Mouse (Mus musculus) limb, embryonic 12.5 days (tissue): ENCODE measurements around the gene Rxra. TPM values are rescaled to one million over a fixed set of nuclear protein-coding genes. Genes with fewer than 3 reads are reported as not detected.

Source experiments
- ATAC-seq: fragments of 200-750 bp; cut with Nextera tagmentation; 2 replicates; pipeline ENCODE4 v1.8.0; 2017; ENCODE audit warnings: low read depth, moderate TSS enrichment; ENCODE audit not compliant: insufficient number of reproducible peaks, insufficient read depth, low FRiP score, low TSS enrichment
- H3K27ac ChIP-seq: fragments of 300-500 bp; sonication (generic); 2 replicates; pipeline ENCODE4 v1.5.1; 2016; ENCODE audit warnings: mild to moderate bottlenecking, moderate library complexity
- H3K27me3 ChIP-seq: fragments of 300-500 bp; sonication (generic); 2 replicates; pipeline ENCODE4 v1.6.1; 2016; ENCODE audit warnings: mild to moderate bottlenecking, moderate library complexity
- H3K36me3 ChIP-seq: fragments of 300-500 bp; sonication (generic); 2 replicates; pipeline ENCODE4 v1.6.1; 2016; ENCODE audit warnings: mild to moderate bottlenecking, moderate library complexity
- H3K4me1 ChIP-seq: fragments of 300-500 bp; sonication (generic); replicated peaks from 2 replicates; pipeline ENCODE4 v1.6.1; 2016
- H3K4me2 ChIP-seq: fragments of 300-500 bp; sonication (generic); 2 replicates; pipeline ENCODE4 v1.6.1; 2016; ENCODE audit warnings: mild to moderate bottlenecking, moderate library complexity
- H3K4me3 ChIP-seq: fragments of 300-500 bp; sonication (generic); replicated peaks from 2 replicates; pipeline ENCODE4 v1.5.1; 2016; ENCODE audit warnings: mild to moderate bottlenecking
- H3K9ac ChIP-seq: fragments of 300-500 bp; sonication (generic); replicated peaks from 2 replicates; pipeline ENCODE4 v1.6.1; 2016; ENCODE audit warnings: mild to moderate bottlenecking, moderate library complexity
- H3K9me3 ChIP-seq: fragments of 300-500 bp; sonication (generic); 2 replicates; pipeline ENCODE4 v1.6.1; 2016; ENCODE audit warnings: mild to moderate bottlenecking, moderate library complexity
- WGBS: fragments of 180-500 bp; shearing (Covaris S2); methylation state at CpG from one replicate; pipeline ENCODE4 v1.1.7; 2016; 5-methylcytosine and 5-hydroxymethylcytosine counted together
- polyA plus RNA-seq: library from polyadenylated mRNA; unstranded; fragments of >200 nt; fragmentation: Nextera tagmentation; extraction: Ambion mirVana; gene quantifications from 2 replicates; pipeline ENCODE4 v1.2.1, GENCODE M21; 2016

Rxra gene
- polyA plus RNA-seq, 1 experiment from 2014 or later = 15.3 TPM

DNA sequence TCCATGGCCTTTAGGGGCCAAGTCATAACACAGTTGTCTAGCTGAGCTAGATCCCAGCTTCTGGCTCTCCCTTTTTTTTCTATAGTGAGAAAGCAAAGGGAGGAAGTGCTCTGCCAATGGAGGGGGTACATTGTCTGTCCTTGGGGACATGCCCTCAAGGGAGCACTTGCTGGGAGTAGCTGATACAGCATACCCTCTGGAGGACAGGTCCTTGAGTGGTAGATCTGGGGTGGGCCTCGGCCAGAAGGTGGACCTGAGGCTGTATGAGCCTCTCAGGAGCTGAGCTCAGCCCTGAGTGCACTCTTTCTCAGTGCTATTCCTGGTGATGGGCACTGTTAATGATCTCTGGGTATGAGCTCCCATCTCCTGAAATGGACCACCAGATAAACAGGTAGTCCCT, 66.9 kb downstream of the Rxra start:
- H3K4me1 ChIP-seq = peaks cover 69% of the 10 kb centered on the region
- no peak for ATAC-seq
- no peak overlapping the region for H3K9ac ChIP-seq
- H3K27me3 ChIP-seq = no peaks in the 10 kb centered on the region
- peaks cover 64% of the 10 kb centered on the region for H3K36me3 ChIP-seq
- H3K9me3 ChIP-seq = no peaks in the 10 kb centered on the region
- no peak overlapping the region for H3K4me3 ChIP-seq
- no peak overlapping the region for H3K4me2 ChIP-seq
- no peak overlapping the region for H3K27ac ChIP-seq
- 96% methylated on average over 1 of the region's 1 CpGs for WGBS

DNA sequence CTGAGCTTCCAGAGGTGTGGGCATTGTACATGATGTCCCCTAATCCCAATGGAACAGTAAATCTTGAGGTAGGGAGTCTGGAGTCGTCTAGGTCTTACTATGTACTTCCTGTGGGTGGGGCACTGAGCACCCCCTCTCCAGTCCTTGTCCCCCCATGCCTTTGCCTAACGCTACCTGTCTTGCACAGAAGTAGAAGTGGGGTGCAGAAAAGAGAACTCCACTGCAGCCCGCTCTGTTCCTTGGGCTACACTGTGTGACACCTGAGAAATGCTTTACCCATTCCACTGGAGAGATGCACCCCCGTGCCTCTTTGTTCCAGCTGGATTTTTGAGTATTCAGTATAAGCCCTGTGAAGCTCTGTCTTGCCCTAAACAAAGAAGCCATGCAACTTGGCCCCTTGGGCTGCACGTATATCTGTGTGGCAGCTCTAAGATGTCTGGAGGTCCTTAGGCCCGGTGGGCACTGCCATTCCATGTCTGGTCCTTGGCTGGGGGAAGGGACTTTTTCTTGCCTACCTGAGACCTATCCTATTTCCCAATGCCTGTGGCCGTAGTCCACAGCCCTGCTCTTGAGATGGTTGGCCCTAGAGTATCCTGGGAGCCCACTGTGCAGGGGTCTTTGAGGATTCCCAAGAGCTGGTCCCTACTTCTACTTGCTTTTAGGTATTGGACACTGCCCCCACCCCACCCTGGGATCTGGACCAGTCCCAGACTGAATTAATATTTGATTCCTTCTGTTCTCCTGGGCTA, 67.8 kb downstream of the Rxra start:
- no peaks in the 10 kb centered on the region for H3K9me3 ChIP-seq
- peak overlapping the region; percentile 84; the same call in 1 of the 2 replicates for H3K27ac ChIP-seq
- H3K9ac ChIP-seq = no peak overlapping the region
- ATAC-seq = no peak
- no peak overlapping the region for H3K4me2 ChIP-seq
- 87% methylated on average over 7 of the region's 7 CpGs for WGBS
- H3K4me1 ChIP-seq = peaks cover 61% of the 10 kb centered on the region
- H3K4me3 ChIP-seq = no peak overlapping the region
- H3K36me3 ChIP-seq = peaks cover 64% of the 10 kb centered on the region
- no peaks in the 10 kb centered on the region for H3K27me3 ChIP-seq

DNA sequence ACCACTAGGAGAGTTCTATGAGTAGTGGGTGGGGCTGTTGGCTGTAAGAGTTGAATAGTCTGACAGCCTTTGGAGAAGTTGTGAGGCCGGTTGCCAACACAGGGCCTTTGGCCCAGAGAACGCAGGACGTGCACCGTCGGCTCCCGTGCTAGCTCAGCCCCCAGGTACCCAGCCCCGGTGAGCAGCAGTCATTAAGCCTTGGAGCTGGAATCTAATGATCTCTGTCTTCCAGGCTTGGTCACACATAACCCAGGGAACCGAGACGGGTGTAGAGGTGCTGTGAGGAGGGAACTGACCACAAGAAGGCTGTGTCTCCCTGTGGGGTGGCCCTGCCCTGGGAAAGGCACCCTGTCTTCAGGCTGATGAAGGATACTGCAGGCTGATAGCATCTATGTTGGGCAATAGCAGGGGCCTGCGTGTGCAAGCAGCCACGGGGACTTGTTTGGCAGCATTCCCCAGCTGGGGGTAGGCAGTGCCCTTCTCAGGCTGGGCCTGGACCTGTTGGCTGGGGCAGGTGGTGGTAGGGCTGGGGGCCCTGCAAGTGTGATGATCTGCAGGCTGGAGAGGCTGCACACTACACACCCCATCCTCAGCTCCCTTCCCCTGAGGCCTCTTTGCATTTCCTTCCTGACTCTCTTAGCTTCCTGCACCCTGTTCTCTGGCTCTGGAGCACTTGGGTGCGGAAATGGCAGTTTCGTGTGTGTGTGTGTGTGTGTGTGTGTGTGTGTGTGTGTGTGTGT, 68.5 kb downstream of the Rxra start:
- Histone ChIP-seq H3K27ac (peak overlapping the region; percentile 84), H3K36me3 (peaks cover 70% of the 10 kb centered on the region), H3K27me3 (no peaks in the 10 kb centered on the region), H3K9ac (no peak overlapping the region), H3K4me3 (no peak overlapping the region), H3K9me3 (no peaks in the 10 kb centered on the region), H3K4me1 (peaks cover 57% of the 10 kb centered on the region), H3K4me2 (no peak overlapping the region)
- WGBS = 67% methylated on average over 13 of the region's 13 CpGs
- ATAC-seq = peak; percentile 6; the same call in 1 of the 2 replicates

DNA sequence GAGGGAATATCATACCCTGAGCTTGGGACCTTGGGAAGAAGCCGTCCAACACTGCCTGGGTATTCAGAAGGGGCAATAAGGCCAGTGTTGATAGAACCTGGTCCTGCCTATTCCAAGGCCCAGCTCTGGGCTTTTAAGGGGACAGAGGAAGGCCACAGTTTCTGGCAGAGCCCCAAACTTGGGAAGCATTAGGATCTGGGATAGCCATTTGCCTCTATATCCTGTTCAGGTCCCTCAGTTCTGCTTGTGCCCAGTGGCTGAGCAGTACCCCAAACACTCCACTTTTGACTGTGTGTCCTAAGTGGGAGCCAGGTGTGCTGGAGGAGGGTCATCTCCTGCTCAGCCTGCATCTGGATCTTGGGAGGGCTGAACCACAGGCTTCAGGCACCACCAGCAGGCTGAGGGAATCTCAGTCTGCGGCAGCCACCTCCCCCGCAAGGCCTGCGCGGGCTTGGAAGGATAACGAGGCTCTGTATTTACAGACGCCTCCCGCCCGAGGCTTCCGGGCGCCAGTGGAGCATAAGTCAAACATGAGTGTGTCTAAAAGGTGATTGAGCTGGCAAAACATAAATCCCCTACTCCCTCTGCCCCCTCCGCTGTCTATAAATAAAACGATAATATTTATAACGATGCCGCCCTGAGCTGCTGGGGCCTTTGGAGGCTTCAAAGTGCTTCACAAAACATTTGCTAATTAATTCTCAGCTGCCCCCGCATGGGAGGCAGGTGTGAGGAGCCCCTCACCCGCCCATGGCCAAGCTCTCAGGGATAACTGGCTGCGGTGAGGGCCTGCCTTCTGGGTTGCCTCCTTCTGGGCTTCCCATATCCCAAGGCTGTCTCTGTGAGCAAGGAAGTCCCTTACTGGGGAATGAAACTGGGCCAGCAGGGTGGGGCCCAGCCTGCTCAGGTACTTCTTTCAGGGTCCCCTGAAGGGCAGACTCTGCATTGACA, 69.7 kb downstream of the Rxra start:
- peak overlapping the region; percentile 84 for H3K27ac ChIP-seq
- no peak overlapping the region for H3K4me2 ChIP-seq
- no peaks in the 10 kb centered on the region for H3K9me3 ChIP-seq
- peak overlapping the region; percentile 34; the same call in 1 of the 2 replicates for H3K9ac ChIP-seq
- no peak for ATAC-seq
- no peak overlapping the region for H3K4me3 ChIP-seq
- peaks cover 80% of the 10 kb centered on the region for H3K36me3 ChIP-seq
- WGBS = 11% methylated on average over 18 of the region's 18 CpGs
- H3K4me1 ChIP-seq = peaks cover 57% of the 10 kb centered on the region
- H3K27me3 ChIP-seq = no peaks in the 10 kb centered on the region

DNA sequence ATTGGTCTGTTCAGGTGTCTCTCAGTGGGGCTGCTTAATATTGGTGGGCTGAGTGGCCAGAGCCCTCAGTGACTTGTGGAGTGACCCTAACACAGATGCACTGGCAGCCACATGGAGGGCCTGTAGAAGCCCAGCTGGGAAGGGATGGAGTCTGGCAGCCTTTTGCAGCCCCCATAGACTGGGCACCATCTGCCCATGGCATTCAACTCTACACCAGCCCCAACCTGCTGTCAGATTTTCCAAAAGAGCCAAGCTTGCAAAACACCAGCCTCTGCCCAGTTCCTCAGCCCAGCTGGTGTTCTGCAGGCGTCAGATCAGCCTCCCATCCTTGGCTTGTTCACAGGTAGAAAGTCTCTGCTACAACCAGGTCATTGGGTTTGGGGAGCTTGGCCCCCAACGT, 70.6 kb downstream of the Rxra start:
- Histone ChIP-seq H3K27ac (peak overlapping the region; percentile 84), H3K9ac (no peak overlapping the region), H3K9me3 (no peaks in the 10 kb centered on the region), H3K4me3 (no peak overlapping the region), H3K4me2 (no peak overlapping the region), H3K36me3 (peaks cover 80% of the 10 kb centered on the region), H3K4me1 (peaks cover 59% of the 10 kb centered on the region), H3K27me3 (no peaks in the 10 kb centered on the region)
- 68% methylated on average over 2 of the region's 2 CpGs for WGBS
- ATAC-seq = no peak

DNA sequence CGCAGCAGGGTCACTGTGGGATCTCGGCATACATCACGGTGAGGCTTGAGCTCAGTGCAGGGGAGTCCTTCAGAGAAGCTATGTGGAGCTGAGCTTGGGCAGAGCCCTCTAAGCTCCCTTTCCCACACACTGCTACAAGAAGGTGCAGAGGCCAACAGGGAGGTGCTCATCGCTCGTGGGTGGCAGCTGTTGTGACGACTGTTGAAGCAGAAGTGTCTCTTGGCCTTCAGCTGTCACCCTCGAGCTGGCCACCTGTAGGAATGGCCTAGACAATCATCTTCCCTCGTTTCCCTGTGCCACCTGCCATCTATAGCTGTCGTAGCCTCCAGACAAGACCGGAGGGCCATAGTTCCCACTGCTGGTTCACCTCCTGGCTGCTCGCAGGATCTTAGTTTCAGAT, 72.7 kb downstream of the Rxra start:
- ATAC-seq = no peak
- Histone ChIP-seq H3K4me3 (no peak overlapping the region), H3K4me1 (peaks cover 54% of the 10 kb centered on the region), H3K9me3 (no peaks in the 10 kb centered on the region), H3K27ac (no peak overlapping the region), H3K4me2 (no peak overlapping the region), H3K36me3 (peaks cover 80% of the 10 kb centered on the region), H3K27me3 (no peaks in the 10 kb centered on the region), H3K9ac (no peak overlapping the region)
- 87% methylated on average over 11 of the region's 11 CpGs for WGBS

DNA sequence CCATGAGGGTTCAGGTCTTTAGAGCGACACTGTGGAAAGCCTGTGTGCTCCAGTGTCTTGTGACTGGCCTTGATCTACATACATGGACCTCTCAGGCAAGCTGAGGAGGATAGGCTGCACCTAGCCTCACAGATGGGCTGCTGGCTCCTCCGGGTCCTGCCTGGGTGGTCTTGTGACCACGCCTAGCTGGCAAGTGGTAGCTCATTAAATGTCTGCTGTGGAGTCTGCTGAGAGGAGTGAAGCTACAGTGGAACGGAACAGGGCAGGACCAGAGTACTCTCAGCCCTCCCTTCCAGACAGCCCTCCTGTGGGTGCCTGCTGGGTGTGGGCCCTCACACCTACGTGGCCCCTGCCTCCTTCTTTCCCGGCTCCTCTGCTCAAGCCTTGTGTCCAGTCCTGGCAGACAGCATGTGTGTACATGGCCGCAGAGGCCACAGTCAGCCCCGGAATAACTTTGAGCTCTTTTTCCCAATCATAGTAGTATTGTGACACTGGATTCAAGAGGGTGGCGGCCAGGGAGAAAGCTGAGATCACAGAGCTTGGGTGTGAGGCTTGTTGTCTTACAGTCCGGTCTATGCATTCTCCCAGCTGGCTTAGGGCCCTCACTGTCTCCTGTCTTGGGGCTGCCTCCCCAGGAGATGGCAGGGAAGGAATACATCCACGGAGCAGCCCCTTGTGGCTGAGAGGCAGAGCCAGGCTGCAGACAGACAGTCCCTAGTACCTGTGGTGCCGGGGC, 74.3 kb downstream of the Rxra start:
- no peaks in the 10 kb centered on the region for H3K27me3 ChIP-seq
- ATAC-seq = no peak
- no peak overlapping the region for H3K9ac ChIP-seq
- H3K36me3 ChIP-seq = peaks cover 86% of the 10 kb centered on the region
- H3K4me3 ChIP-seq = no peak overlapping the region
- no peaks in the 10 kb centered on the region for H3K9me3 ChIP-seq
- H3K4me1 ChIP-seq = peaks cover 43% of the 10 kb centered on the region
- H3K27ac ChIP-seq = peak overlapping the region; percentile 59; the same call in 1 of the 2 replicates
- no peak overlapping the region for H3K4me2 ChIP-seq
- 52% methylated on average over 12 of the region's 12 CpGs for WGBS

DNA sequence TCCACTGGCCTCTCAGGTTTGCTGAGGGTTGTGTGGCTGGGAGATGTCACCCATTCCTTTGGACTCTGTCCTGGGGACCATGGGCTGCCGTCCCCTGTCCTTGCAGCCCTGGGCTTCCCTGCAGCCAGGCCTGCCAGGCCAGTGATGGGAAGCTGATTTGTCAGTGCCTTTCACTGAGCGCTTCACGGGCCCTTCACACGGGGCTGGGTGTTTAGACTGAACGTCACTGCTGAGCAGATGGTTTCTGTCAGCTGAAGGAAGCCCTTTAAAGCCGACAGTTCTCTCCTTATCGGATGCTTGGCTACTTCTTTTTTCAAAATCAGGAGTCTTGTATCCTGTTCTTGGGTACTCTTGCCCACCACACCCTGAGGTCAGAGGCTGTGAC, 74.9 kb downstream of the Rxra start:
- peaks cover 92% of the 10 kb centered on the region for H3K36me3 ChIP-seq
- no peak overlapping the region for H3K9ac ChIP-seq
- H3K27ac ChIP-seq = peak overlapping the region; percentile 59; the same call in 1 of the 2 replicates
- H3K4me2 ChIP-seq = no peak overlapping the region
- peaks cover 37% of the 10 kb centered on the region for H3K4me1 ChIP-seq
- no peak for ATAC-seq
- 32% methylated on average over 7 of the region's 7 CpGs for WGBS
- no peak overlapping the region for H3K4me3 ChIP-seq
- H3K9me3 ChIP-seq = no peaks in the 10 kb centered on the region
- no peaks in the 10 kb centered on the region for H3K27me3 ChIP-seq

DNA sequence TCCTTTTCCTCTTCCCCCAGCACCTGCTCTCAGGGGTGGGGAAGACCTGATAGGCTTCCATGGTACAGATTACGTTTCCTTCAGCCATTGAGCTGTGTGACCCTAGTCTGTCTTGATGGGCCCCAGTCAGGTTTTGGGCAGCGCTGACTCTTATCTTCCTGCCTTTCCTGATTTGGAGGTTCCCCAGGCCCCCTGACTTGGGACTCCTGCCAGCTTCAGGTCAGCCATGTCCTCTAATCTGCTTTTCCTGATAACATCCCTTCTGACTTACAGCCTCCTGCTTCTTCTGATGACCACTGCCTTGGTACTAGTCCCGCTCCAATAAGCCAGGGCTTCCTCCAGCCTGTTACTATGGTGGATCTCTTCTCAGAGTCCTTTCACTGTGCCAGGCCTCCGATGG, 75.6 kb downstream of the Rxra start:
- WGBS = 94% methylated on average over 4 of the region's 4 CpGs
- no peak overlapping the region for H3K4me3 ChIP-seq
- no peak overlapping the region for H3K9ac ChIP-seq
- H3K4me2 ChIP-seq = no peak overlapping the region
- H3K27ac ChIP-seq = no peak overlapping the region
- peaks cover 99% of the 10 kb centered on the region for H3K36me3 ChIP-seq
- peaks cover 34% of the 10 kb centered on the region for H3K4me1 ChIP-seq
- ATAC-seq = no peak
- H3K27me3 ChIP-seq = no peaks in the 10 kb centered on the region
- no peaks in the 10 kb centered on the region for H3K9me3 ChIP-seq

DNA sequence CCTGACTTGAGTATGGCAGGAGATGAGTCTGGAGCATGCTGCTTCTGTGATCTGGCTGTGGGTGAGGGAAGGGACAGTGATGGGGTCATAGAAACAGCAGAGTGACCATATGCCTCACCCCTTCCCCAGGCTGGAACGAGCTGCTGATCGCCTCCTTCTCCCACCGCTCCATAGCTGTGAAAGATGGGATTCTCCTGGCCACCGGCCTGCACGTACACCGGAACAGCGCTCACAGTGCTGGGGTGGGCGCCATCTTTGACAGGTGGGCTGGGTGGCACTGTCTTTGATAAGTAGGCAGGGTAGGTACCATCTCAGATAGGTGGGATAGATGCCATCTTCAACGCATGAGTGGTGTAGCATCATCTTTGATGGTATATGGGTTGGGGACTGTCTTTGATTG, 77.9 kb downstream of the Rxra start:
- Histone ChIP-seq H3K4me3 (no peak overlapping the region), H3K4me2 (no peak overlapping the region), H3K9ac (no peak overlapping the region), H3K4me1 (peaks cover 48% of the 10 kb centered on the region), H3K9me3 (no peaks in the 10 kb centered on the region), H3K36me3 (peaks cover 91% of the 10 kb centered on the region), H3K27ac (no peak overlapping the region), H3K27me3 (no peaks in the 10 kb centered on the region)
- ATAC-seq = no peak
- WGBS = 95% methylated on average over 9 of the region's 9 CpGs
